Mouse (Mus musculus): ENCODE measurements around the gene Nipal3.

GRCm38 (mm10) chr4:135404048-135404447 is 90.8 kb downstream of the Nipal3 start:
- TF ChIP-seq GATA1 (IDR thresholded peaks at IDR 0.05; ENCODE audit: borderline replicate concordance, low read length) (no peak), FLI1 (IDR thresholded peaks at IDR 0.05; ENCODE audit: low read length) (no peak)
